Mouse (Mus musculus): ENCODE data around the gene Ric1. TPM values are rescaled to one million over a fixed set of nuclear protein-coding genes. Genes with fewer than 3 reads are reported as not detected.

Ric1 gene
- 17.4 and 19.3 TPM in 2 replicates for polyA plus RNA-seq (2014; fragmentation: Nextera tagmentation; extraction: Ambion mirVana)

DNA sequence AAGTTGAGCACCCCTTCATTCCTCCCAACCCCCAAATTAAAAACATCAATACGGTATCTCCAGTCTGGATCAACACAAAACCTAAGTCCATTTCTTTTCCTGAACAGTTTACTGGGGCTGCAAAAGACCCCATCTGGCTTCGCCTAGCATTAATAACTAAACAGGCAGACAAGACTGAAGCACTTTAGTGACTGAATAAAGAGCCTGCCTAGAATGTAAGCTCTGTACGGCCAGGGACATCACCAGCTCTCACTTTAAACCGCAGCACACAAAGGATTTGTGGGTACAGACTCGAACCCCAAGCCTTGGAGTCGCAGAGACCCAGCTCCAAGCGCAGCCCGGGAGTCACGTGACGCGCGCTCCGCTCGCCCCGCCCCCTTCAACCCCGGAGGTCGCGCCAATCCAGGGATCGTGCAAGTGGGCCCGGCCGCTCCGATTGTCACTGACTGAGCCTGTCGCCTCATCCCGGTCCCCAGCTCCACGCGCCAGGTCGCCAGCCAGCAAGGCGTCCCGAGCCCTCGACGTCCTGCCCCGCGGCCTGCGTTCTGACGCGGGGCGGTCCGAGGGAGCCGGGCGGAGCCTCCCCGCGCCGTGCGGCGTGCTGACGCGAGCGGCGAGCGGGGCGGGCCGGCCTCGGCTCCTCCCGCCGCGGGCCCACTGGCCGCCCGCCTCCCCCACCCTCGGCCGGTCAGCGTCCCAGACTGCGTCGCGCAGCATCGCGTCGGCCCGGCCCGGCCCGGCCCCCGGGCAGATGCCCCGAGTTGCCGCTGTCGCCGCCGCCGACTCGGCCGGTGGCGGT is at the start of gene Ric1:
Gene Ric1, plus strand, starts transcription at position 646 of the 799 bp plus-strand sequence.
- Histone ChIP-seq H3K4me3 (ENCODE audit: low read length) (peak within 1 kb of the TSS; percentile 90), H3K27me3 (ENCODE audit: control insufficient read depth, insufficient read depth, low read length) (no peaks in the 10 kb centered on the region), H3K9me3 (ENCODE audit: control insufficient read depth, low read length) (no peaks in the 10 kb centered on the region), H3K36me3 (ENCODE audit: control insufficient read depth, insufficient read depth, low read length) (no peaks in the 10 kb centered on the region), H3K4me2 (replicated peaks; ENCODE audit: low read depth, low read length) (peak within 1 kb of the TSS; percentile 72), H3K4me1 (ENCODE audit: control insufficient read depth, insufficient read depth, low read length) (peaks cover 18% of the 10 kb centered on the region), H3K27ac (ENCODE audit: low read depth, low read length) (peak within 1 kb of the TSS; percentile 95), H3K9ac (ENCODE audit: low read depth, low read length) (peak within 1 kb of the TSS; percentile 94)
- ATAC-seq (ENCODE audit: low FRiP score, low TSS enrichment): peak; percentile 97
- 1% methylated on average over 56 of the region's 80 CpGs for WGBS

GRCm38 (mm10) chr19:29472424-29472823 is 49.7 kb upstream of the Ric1 start:
- no peak overlapping the region for H3K27ac ChIP-seq (ENCODE audit: low read depth, low read length)
- 84% methylated on average over 8 of the region's 8 CpGs for WGBS

GRCm38 (mm10) chr19:29472946-29473345 is 49.1 kb upstream of the Ric1 start:
- no peak for ATAC-seq (ENCODE audit: low FRiP score, low TSS enrichment)

More at GRCm38 (mm10) chr19:29472424-29472823, 49.7 kb upstream of the Ric1 start:
- no peak for ATAC-seq (ENCODE audit: low FRiP score, low TSS enrichment)
- H3K9ac ChIP-seq (ENCODE audit: low read depth, low read length): no peak overlapping the region
- no peaks in the 10 kb centered on the region for H3K36me3 ChIP-seq (ENCODE audit: control insufficient read depth, insufficient read depth, low read length)
- no peak overlapping the region for H3K4me3 ChIP-seq (ENCODE audit: low read length)
- H3K4me1 ChIP-seq (ENCODE audit: control insufficient read depth, insufficient read depth, low read length): no peaks in the 10 kb centered on the region
- H3K27me3 ChIP-seq (ENCODE audit: control insufficient read depth, insufficient read depth, low read length): no peaks in the 10 kb centered on the region
- no peak overlapping the region for H3K4me2 ChIP-seq (replicated peaks; ENCODE audit: low read depth, low read length)
- no peaks in the 10 kb centered on the region for H3K9me3 ChIP-seq (ENCODE audit: control insufficient read depth, low read length)

GRCm38 (mm10) chr19:29474803-29475202 is 47.3 kb upstream of the Ric1 start:
- no peak for ATAC-seq (ENCODE audit: low FRiP score, low TSS enrichment)
- Histone ChIP-seq H3K4me2 (replicated peaks; ENCODE audit: low read depth, low read length) (no peak overlapping the region), H3K4me1 (ENCODE audit: control insufficient read depth, insufficient read depth, low read length) (no peaks in the 10 kb centered on the region), H3K9me3 (ENCODE audit: control insufficient read depth, low read length) (no peaks in the 10 kb centered on the region), H3K9ac (ENCODE audit: low read depth, low read length) (no peak overlapping the region), H3K4me3 (ENCODE audit: low read length) (no peak overlapping the region), H3K36me3 (ENCODE audit: control insufficient read depth, insufficient read depth, low read length) (no peaks in the 10 kb centered on the region), H3K27me3 (ENCODE audit: control insufficient read depth, insufficient read depth, low read length) (no peaks in the 10 kb centered on the region), H3K27ac (ENCODE audit: low read depth, low read length) (no peak overlapping the region)
- WGBS: 58% methylated on average over 2 of the region's 2 CpGs

More at GRCm38 (mm10) chr19:29472946-29473345, 49.1 kb upstream of the Ric1 start:
- 91% methylated on average over 5 of the region's 5 CpGs for whole genome bisulfite sequencing
- Histone ChIP-seq H3K27ac (ENCODE audit: low read depth, low read length) (no peak overlapping the region), H3K9me3 (ENCODE audit: control insufficient read depth, low read length) (no peaks in the 10 kb centered on the region), H3K4me2 (replicated peaks; ENCODE audit: low read depth, low read length) (no peak overlapping the region), H3K4me3 (ENCODE audit: low read length) (no peak overlapping the region), H3K36me3 (ENCODE audit: control insufficient read depth, insufficient read depth, low read length) (no peaks in the 10 kb centered on the region), H3K27me3 (ENCODE audit: control insufficient read depth, insufficient read depth, low read length) (no peaks in the 10 kb centered on the region), H3K9ac (ENCODE audit: low read depth, low read length) (no peak overlapping the region), H3K4me1 (ENCODE audit: control insufficient read depth, insufficient read depth, low read length) (no peaks in the 10 kb centered on the region)

DNA sequence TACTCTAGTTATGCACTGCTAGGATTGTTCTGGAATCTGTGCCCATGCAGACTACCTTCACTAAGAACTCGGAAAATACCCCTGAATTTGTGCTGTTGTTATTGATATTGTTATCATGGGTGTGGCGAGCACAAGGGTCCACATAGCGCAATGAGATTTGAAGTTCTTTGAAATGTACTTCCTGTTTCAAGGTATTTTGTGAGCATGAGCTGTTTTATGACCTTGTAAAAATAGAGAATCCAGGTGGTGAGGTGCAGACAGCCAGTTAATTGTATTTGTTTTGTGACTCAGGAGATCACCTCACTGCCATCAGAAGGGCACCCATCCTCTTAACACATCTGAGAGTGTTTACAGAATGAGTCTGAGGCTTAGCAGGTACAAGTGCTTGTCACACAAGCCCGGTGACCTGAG is 46.9 kb upstream of the Ric1 start:
- H3K36me3 ChIP-seq (ENCODE audit: control insufficient read depth, insufficient read depth, low read length): no peaks in the 10 kb centered on the region
- no peaks in the 10 kb centered on the region for H3K4me1 ChIP-seq (ENCODE audit: control insufficient read depth, insufficient read depth, low read length)
- WGBS: 79% methylated on average over 4 of the region's 4 CpGs
- no peak overlapping the region for H3K4me3 ChIP-seq (ENCODE audit: low read length)
- no peaks in the 10 kb centered on the region for H3K9me3 ChIP-seq (ENCODE audit: control insufficient read depth, low read length)
- no peaks in the 10 kb centered on the region for H3K27me3 ChIP-seq (ENCODE audit: control insufficient read depth, insufficient read depth, low read length)
- no peak for ATAC-seq (ENCODE audit: low FRiP score, low TSS enrichment)
- H3K27ac ChIP-seq (ENCODE audit: low read depth, low read length): no peak overlapping the region
- no peak overlapping the region for H3K9ac ChIP-seq (ENCODE audit: low read depth, low read length)
- no peak overlapping the region for H3K4me2 ChIP-seq (replicated peaks; ENCODE audit: low read depth, low read length)

- no peak overlapping the region for H3K4me3 ChIP-seq (ENCODE audit: low read length)
- no peaks in the 10 kb centered on the region for H3K9me3 ChIP-seq (ENCODE audit: control insufficient read depth, low read length)
- H3K27me3 ChIP-seq (ENCODE audit: control insufficient read depth, insufficient read depth, low read length): no peaks in the 10 kb centered on the region
- no peak for ATAC-seq (ENCODE audit: low FRiP score, low TSS enrichment)
- no peaks in the 10 kb centered on the region for H3K4me1 ChIP-seq (ENCODE audit: control insufficient read depth, insufficient read depth, low read length)
- H3K36me3 ChIP-seq (ENCODE audit: control insufficient read depth, insufficient read depth, low read length): no peaks in the 10 kb centered on the region
- no peak overlapping the region for H3K4me2 ChIP-seq (replicated peaks; ENCODE audit: low read depth, low read length)
- 20% methylated on average over 4 of the region's 4 CpGs for WGBS
- H3K27ac ChIP-seq (ENCODE audit: low read depth, low read length): no peak overlapping the region
- H3K9ac ChIP-seq (ENCODE audit: low read depth, low read length): no peak overlapping the region
These were observed 43.5 kb upstream of the Ric1 start for GRCm38 (mm10) chr19:29478598-29478997.

DNA sequence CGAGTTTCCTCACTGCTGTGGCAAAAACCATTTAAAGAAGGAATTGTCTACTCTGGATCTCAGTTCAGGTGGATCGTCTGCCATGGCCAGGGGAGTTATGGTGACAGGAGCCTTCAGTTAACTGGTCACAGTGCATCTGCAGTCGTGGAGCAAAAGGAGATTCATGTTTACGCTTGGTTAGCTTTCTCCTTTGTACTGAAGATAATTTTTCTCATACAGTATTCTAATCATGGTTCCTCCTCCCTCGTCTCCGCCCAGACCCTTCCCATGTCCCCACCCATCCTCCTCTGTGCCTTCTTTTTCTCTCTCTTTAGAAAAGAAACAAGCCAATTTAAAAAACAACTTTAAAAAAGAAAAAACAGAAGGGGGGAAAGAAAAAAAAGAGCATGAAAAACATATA is 40.5 kb upstream of the Ric1 start:
- no peaks in the 10 kb centered on the region for H3K4me1 ChIP-seq (ENCODE audit: control insufficient read depth, insufficient read depth, low read length)
- no peak overlapping the region for H3K9ac ChIP-seq (ENCODE audit: low read depth, low read length)
- WGBS: 70% methylated on average over 6 of the region's 6 CpGs
- no peak overlapping the region for H3K27ac ChIP-seq (ENCODE audit: low read depth, low read length)
- no peak overlapping the region for H3K4me3 ChIP-seq (ENCODE audit: low read length)
- no peak overlapping the region for H3K4me2 ChIP-seq (replicated peaks; ENCODE audit: low read depth, low read length)
- H3K9me3 ChIP-seq (ENCODE audit: control insufficient read depth, low read length): no peaks in the 10 kb centered on the region
- no peaks in the 10 kb centered on the region for H3K27me3 ChIP-seq (ENCODE audit: control insufficient read depth, insufficient read depth, low read length)
- no peaks in the 10 kb centered on the region for H3K36me3 ChIP-seq (ENCODE audit: control insufficient read depth, insufficient read depth, low read length)
- ATAC-seq (ENCODE audit: low FRiP score, low TSS enrichment): no peak

DNA sequence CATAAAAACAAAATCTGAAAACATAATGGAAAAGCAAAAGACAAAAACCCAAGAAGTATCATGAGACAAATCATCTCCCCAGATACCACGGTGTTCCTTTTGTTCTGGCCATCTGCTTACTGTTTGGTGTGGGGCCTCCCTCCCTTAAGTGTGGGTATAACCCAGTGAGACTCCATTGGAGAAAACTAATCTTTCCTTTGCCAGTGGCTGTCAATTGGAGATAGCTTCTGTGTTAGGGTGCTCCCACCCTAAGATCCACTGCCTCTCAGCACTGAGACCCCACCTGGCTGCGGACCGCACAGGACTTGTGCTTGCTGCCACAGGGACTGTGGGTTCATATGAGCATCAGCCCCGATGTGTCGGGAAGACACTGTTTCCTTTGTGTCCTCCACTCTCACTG is 39.9 kb upstream of the Ric1 start:
- H3K9ac ChIP-seq (ENCODE audit: low read depth, low read length): no peak overlapping the region
- H3K4me3 ChIP-seq (ENCODE audit: low read length): no peak overlapping the region
- no peak for ATAC-seq (ENCODE audit: low FRiP score, low TSS enrichment)
- no peak overlapping the region for H3K27ac ChIP-seq (ENCODE audit: low read depth, low read length)
- H3K4me1 ChIP-seq (ENCODE audit: control insufficient read depth, insufficient read depth, low read length): no peaks in the 10 kb centered on the region
- H3K27me3 ChIP-seq (ENCODE audit: control insufficient read depth, insufficient read depth, low read length): no peaks in the 10 kb centered on the region
- no peaks in the 10 kb centered on the region for H3K9me3 ChIP-seq (ENCODE audit: control insufficient read depth, low read length)
- H3K4me2 ChIP-seq (replicated peaks; ENCODE audit: low read depth, low read length): no peak overlapping the region
- no peaks in the 10 kb centered on the region for H3K36me3 ChIP-seq (ENCODE audit: control insufficient read depth, insufficient read depth, low read length)
- 81% methylated on average over 5 of the region's 5 CpGs for WGBS

DNA sequence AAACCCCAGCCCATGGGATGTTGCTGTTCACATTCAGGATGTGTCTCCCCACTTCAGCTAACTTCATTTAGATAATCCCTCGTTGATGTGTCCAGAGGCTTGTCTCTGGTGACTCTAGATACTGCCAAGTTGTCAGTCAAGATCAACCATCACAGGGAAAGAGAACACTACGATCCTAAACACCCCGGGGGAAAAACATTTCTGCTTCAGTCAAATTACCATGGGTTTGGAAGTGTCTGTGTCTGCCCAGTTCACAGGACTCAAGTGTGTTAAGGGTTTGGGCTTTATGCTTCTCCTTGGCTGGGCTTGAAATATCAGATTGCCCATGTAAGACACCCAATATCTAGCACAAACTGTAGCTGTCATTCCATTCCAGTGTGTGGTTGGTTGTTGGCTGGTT is 39.4 kb upstream of the Ric1 start:
- H3K4me2 ChIP-seq (replicated peaks; ENCODE audit: low read depth, low read length): no peak overlapping the region
- H3K4me3 ChIP-seq (ENCODE audit: low read length): no peak overlapping the region
- no peaks in the 10 kb centered on the region for H3K9me3 ChIP-seq (ENCODE audit: control insufficient read depth, low read length)
- 72% methylated on average over 3 of the region's 3 CpGs for WGBS
- no peak overlapping the region for H3K27ac ChIP-seq (ENCODE audit: low read depth, low read length)
- H3K36me3 ChIP-seq (ENCODE audit: control insufficient read depth, insufficient read depth, low read length): no peaks in the 10 kb centered on the region
- no peak for ATAC-seq (ENCODE audit: low FRiP score, low TSS enrichment)
- H3K4me1 ChIP-seq (ENCODE audit: control insufficient read depth, insufficient read depth, low read length): no peaks in the 10 kb centered on the region
- H3K9ac ChIP-seq (ENCODE audit: low read depth, low read length): no peak overlapping the region
- no peaks in the 10 kb centered on the region for H3K27me3 ChIP-seq (ENCODE audit: control insufficient read depth, insufficient read depth, low read length)

All from kidney, embryonic 14.5 days (tissue).